ENCODE assay signal across 18 mouse cellular contexts in genomic region chr3:131474526-131474925, GRCm38 (mm10). TPM values are rescaled to one million over a fixed set of nuclear protein-coding genes. Genes with fewer than 3 reads are reported as not detected.
DNase-seq lines count a peak whose midpoint lies in the region; ATAC-seq and TF ChIP-seq lines count a peak whose summit lies in the region.
"Had no signal": no experiment of that assay in that cellular context is flagged by ENCODE, and none has a peak within 500 bp of the region (broad histone marks: within the 10 kb centered on the region; RNA-seq: fewer than 3 reads in every experiment).

No protein-coding gene starts in this region.

- H3K4me3 ChIP-seq in liver, adult 2 months (ENCODE audit: insufficient read depth, low read depth, low read length), result no peak overlapping the region
- H3K4me3 ChIP-seq in liver, embryonic 11.5 days (ENCODE audit: low read depth, low read length), result no peak overlapping the region
- H3K4me3 ChIP-seq in bone marrow, adult 2 months (replicated peaks; ENCODE audit: control insufficient read depth, low read depth, low read length), result no peak overlapping the region
- no peak overlapping the region for H3K4me3 ChIP-seq in liver, embryonic 15.5 days (replicated peaks)
- H3K4me3 ChIP-seq: forebrain, embryonic 13.5 days; heart, embryonic 15.5 days; limb, embryonic 10.5 days; midbrain, embryonic 10.5 days; neural tube, embryonic 13.5 days had no signal

- peaks cover 33% of the 10 kb centered on the region for H3K79me2 ChIP-seq in liver, adult 2 months (ENCODE audit: control insufficient read depth, insufficient read depth, low read length)

- 22% methylated on average over 13 of the region's 13 CpGs for WGBS in liver, adult 2 months
- 60% methylated on average over 13 of the region's 13 CpGs for WGBS in liver, embryonic 11.5 days
- WGBS in bone marrow, adult 2 months, result 34% methylated on average over 13 of the region's 13 CpGs
- WGBS in liver, embryonic 15.5 days (ENCODE audit: insufficient replicate concordance), result 40% methylated on average over 13 of the region's 13 CpGs

- no peaks in the 10 kb centered on the region for H3K27me3 ChIP-seq in liver, adult 2 months (ENCODE audit: control insufficient read depth, insufficient read depth, low read length)
- no peaks in the 10 kb centered on the region for H3K27me3 ChIP-seq in liver, embryonic 11.5 days (replicated peaks; ENCODE audit: control insufficient read depth, insufficient read depth, low read length)
- H3K27me3 ChIP-seq in liver, embryonic 15.5 days, result no peaks in the 10 kb centered on the region
- H3K27me3 ChIP-seq: forebrain, embryonic 13.5 days; heart, embryonic 15.5 days; neural tube, embryonic 13.5 days had no signal

- no peak for TF ChIP-seq POLR2A in liver, adult 2 months (IDR thresholded peaks at IDR 0.05; ENCODE audit: extremely low read depth, insufficient read depth, low read length)
- no peak for TF ChIP-seq POLR2A in bone marrow, adult 2 months (IDR thresholded peaks at IDR 0.05; ENCODE audit: borderline replicate concordance, control insufficient read depth, low read depth, low read length)

- ATAC-seq in liver, embryonic 11.5 days (replicated peaks; ENCODE audit: low FRiP score), result no peak
- ATAC-seq in liver, embryonic 15.5 days (ENCODE audit: insufficient read depth), result peak; percentile 68
- ATAC-seq: forebrain, embryonic 13.5 days; hindbrain, postnatal 0 days had no signal

- no peaks in the 10 kb centered on the region for H3K36me3 ChIP-seq in liver, adult 2 months (ENCODE audit: control insufficient read depth, insufficient read depth, low read length)
- no peaks in the 10 kb centered on the region for H3K36me3 ChIP-seq in liver, embryonic 11.5 days (ENCODE audit: control insufficient read depth, insufficient read depth, low read length)
- H3K36me3 ChIP-seq in liver, embryonic 15.5 days (replicated peaks), result no peaks in the 10 kb centered on the region
- H3K36me3 ChIP-seq: heart, embryonic 15.5 days; limb, embryonic 10.5 days; midbrain, embryonic 10.5 days; neural tube, embryonic 13.5 days had no signal

- DNase-seq in liver, adult 2 months (ENCODE audit: extremely low read depth, low read depth, low spot score), result peak; percentile 81
- DNase-seq in liver, embryonic 11.5 days (ENCODE audit: low spot score), result no peak
- DNase-seq in monocyte, adult 2 months (ENCODE audit: low read depth in 1 of 2, low spot score in 2 of 2), result peak; percentile 84 to 89
- DNase-seq in left cerebral cortex, adult 18-20 months (ENCODE audit: low spot score in 2 of 2), result no peak
- DNase-seq in ovary, adult 18-20 months (ENCODE audit: low spot score), result no peak
- no peak for DNase-seq in frontal cortex, adult 2 months (ENCODE audit: extremely low spot score in 1 of 2, low spot score in 1 of 2)
- DNase-seq: cerebellum, adult 9-11 months; gastrocnemius, postnatal 10 days; layer of hippocampus, adult 9-11 months had no signal

- peaks cover 19% of the 10 kb centered on the region for H3K4me1 ChIP-seq in liver, adult 2 months (ENCODE audit: control insufficient read depth, insufficient read depth, low read length)
- H3K4me1 ChIP-seq in liver, embryonic 11.5 days (replicated peaks; ENCODE audit: control insufficient read depth, insufficient read depth, low read length), result no peaks in the 10 kb centered on the region
- peaks cover 8% of the 10 kb centered on the region; the same call in 1 of the 2 replicates for H3K4me1 ChIP-seq in bone marrow, adult 2 months (ENCODE audit: control insufficient read depth, insufficient read depth, low read length)
- peaks cover 23% of the 10 kb centered on the region for H3K4me1 ChIP-seq in liver, embryonic 15.5 days (replicated peaks)
- H3K4me1 ChIP-seq: heart, embryonic 15.5 days had no signal

- no peak overlapping the region for H3K4me2 ChIP-seq in liver, embryonic 11.5 days
- H3K4me2 ChIP-seq in liver, embryonic 15.5 days, result no peak overlapping the region
- H3K4me2 ChIP-seq: forebrain, embryonic 13.5 days; heart, embryonic 15.5 days; neural tube, embryonic 13.5 days had no signal

- no peaks in the 10 kb centered on the region for H3K9me3 ChIP-seq in liver, embryonic 11.5 days (ENCODE audit: control insufficient read depth, low read length)
- H3K9me3 ChIP-seq in liver, embryonic 15.5 days (replicated peaks), result no peaks in the 10 kb centered on the region
- H3K9me3 ChIP-seq: heart, embryonic 15.5 days; limb, embryonic 10.5 days; midbrain, embryonic 10.5 days; neural tube, embryonic 13.5 days had no signal

- no peak overlapping the region for H3K9ac ChIP-seq in liver, adult 2 months (ENCODE audit: low read depth, low read length)
- no peak overlapping the region for H3K9ac ChIP-seq in liver, embryonic 11.5 days (ENCODE audit: low read depth, low read length)
- H3K9ac ChIP-seq in liver, embryonic 15.5 days, result no peak overlapping the region
- H3K9ac ChIP-seq: forebrain, embryonic 13.5 days; heart, embryonic 15.5 days; neural tube, embryonic 13.5 days had no signal

- peak overlapping the region; percentile 29 for H3K27ac ChIP-seq in liver, adult 2 months (replicated peaks; ENCODE audit: insufficient read depth, low read depth, low read length)
- H3K27ac ChIP-seq in liver, embryonic 11.5 days (ENCODE audit: low read depth, low read length), result no peak overlapping the region
- peak overlapping the region; percentile 90 for H3K27ac ChIP-seq in bone marrow, adult 2 months (ENCODE audit: control insufficient read depth, insufficient read depth, low read depth, low read length, poor library complexity)
- H3K27ac ChIP-seq in liver, embryonic 15.5 days (replicated peaks), result peak overlapping the region; percentile 57; the same call in 1 of the 2 replicates
- H3K27ac ChIP-seq: forebrain, embryonic 13.5 days; heart, embryonic 15.5 days; hindbrain, postnatal 0 days; kidney, postnatal 0 days; limb, embryonic 10.5 days; midbrain, embryonic 10.5 days; neural tube, embryonic 13.5 days had no signal

- TF ChIP-seq CTCF in liver, adult 2 months (IDR thresholded peaks at IDR 0.05; ENCODE audit: low read depth, low read length), result no peak
- no peak for TF ChIP-seq CTCF in bone marrow, adult 2 months (IDR thresholded peaks at IDR 0.05; ENCODE audit: control insufficient read depth, insufficient read depth, low read length)

RNA-seq across cellular contexts. Expression of gene Sgms2, which starts 16.7 kb away (rescaled TPM):
- total RNA-seq in liver, adult 2 months (2014; rRNA removed), result 35.8 and 56.6 TPM in 2 replicates
- polyA plus RNA-seq in liver, adult 2 months (2012; rRNA removed), result 9.9 and 11.8 TPM in 2 replicates
- polyA plus RNA-seq in liver, embryonic 11.5 days (2014; fragmentation: Nextera tagmentation; extraction: Ambion mirVana), result 3.6 and 4.0 TPM in 2 replicates
- polyA plus RNA-seq in bone marrow, adult 2 months (2011; ENCODE audit: insufficient read depth, insufficient read length, low replicate concordance, missing spikeins), result 2.1 and 6.6 TPM in 2 replicates
- polyA plus RNA-seq in liver, embryonic 15.5 days (2015; fragmentation: Nextera tagmentation; extraction: Ambion mirVana), result 4.4 and 4.7 TPM in 2 replicates
- 1 to 10 TPM; 2.3 to 5.1 TPM for total RNA-seq in left cerebral cortex, adult 18-20 months (2021)
- 1.3 and 2.1 TPM in 2 replicates for polyA plus RNA-seq in frontal cortex, adult 2 months (2012; rRNA removed)

Comparison
In these comparisons a context has a peak if more than half of its experiments do, and no peak if none do; other contexts are left out.
1. DNase-seq: peak in liver, adult 2 months (single experiment) and monocyte, adult 2 months (2 of 2); none in liver, embryonic 11.5 days (single experiment), left cerebral cortex, adult 18-20 months (0 of 2), ovary, adult 18-20 months (single experiment) and frontal cortex, adult 2 months (0 of 2).